Mouse (Mus musculus) left cerebral cortex, adult 2 months (tissue): ENCODE data around the gene Rnd1. TPM values are rescaled to one million over a fixed set of nuclear protein-coding genes. Genes with fewer than 3 reads are reported as not detected.

Experiments
- DNase-seq, 2 experiments: peaks; one replicate each; pipeline ENCODE4 v3.0.0; 2021 to 2022; ENCODE audit warnings: low spot score in 2 of 2, mixed read lengths in 1 of 2; ENCODE audit errors: extremely low spot score in 1 of 2
- H3K27ac ChIP-seq: fragments of 200-600 bp; 2 replicates; pipeline ENCODE4 v1.8.1; 2022
- H3K4me3 ChIP-seq: fragments of 200-600 bp; 2 replicates; pipeline ENCODE4 v1.8.1; 2022
- CTCF ChIP-seq: fragments of 200-600 bp; IDR thresholded peaks from 2 replicates; pipeline ENCODE4 v1.8.1; 2022; ENCODE audit warnings: antibody characterized with exemption, mild to moderate bottlenecking, moderate library complexity
- intact Hi-C: fragments of 180-260 bp; cut with DNase I; formaldehyde crosslinking; loops from one replicate; pipeline ENCODE4 v1.15.1; 2025
- total RNA-seq, 2 experiments: library from RNA; stranded (reverse); gene quantifications; 2 replicates each; pipeline ENCODE4 v1.2.3; 2021

Rnd1 gene
- total RNA-seq, 2 experiments from 2014 or later, result 27.4 to 27.7 TPM

GRCm38 (mm10) chr15:98676471-98676870 is 790 bp downstream of the Rnd1 start:
- intact Hi-C loops, result loop anchor here (2.0 kb wide), 1 partner anchor 22 kb away; no protein-coding TSS in a partner anchor
- peak overlapping the region; percentile 81 for H3K4me3 ChIP-seq
- no peak for TF ChIP-seq CTCF
- peak overlapping the region; percentile 60 for H3K27ac ChIP-seq
- DNase-seq, result no peak

GRCm38 (mm10) chr15:98675634-98676250 is 1.5 kb downstream of the Rnd1 start:
- no peak for TF ChIP-seq CTCF
- H3K4me3 ChIP-seq, result peak overlapping the region; percentile 81
- H3K27ac ChIP-seq, result peak overlapping the region; percentile 60
- no peak for DNase-seq
- intact Hi-C loops, result loop anchor here (2.0 kb wide), 1 partner anchor 23 kb away; no protein-coding TSS in a partner anchor

DNA sequence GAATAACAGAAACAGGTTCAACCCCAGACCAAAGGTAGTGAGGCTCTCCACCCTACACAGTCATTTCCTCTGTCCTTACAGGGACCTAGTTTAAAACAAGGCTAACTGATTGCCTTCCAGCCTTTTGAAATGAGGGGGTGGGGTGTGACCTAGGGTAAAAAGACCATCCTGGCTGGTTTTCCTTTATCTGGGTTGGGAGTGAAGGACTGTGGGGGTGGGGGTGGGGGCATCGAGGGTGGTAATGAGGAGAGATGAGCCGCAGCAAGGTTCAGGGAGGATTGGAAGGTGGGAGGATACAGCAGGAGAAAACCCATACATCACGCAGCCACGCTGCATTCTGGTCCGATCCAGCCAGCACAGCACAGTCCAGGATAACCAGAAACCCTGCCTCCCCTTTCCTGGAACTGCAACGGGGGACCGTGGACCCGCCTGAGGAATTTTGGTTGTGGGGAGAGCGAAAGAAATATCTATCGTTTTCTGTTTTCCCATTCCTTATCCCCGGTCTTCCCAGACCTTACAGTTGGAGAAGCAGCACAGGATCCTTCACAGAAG is 2.2 kb downstream of the Rnd1 start:
- peak overlapping the region; percentile 81 for H3K4me3 ChIP-seq
- intact Hi-C loops, result no loop called here
- no peak for DNase-seq
- TF ChIP-seq CTCF, result no peak
- peak overlapping the region; percentile 60 for H3K27ac ChIP-seq

DNA sequence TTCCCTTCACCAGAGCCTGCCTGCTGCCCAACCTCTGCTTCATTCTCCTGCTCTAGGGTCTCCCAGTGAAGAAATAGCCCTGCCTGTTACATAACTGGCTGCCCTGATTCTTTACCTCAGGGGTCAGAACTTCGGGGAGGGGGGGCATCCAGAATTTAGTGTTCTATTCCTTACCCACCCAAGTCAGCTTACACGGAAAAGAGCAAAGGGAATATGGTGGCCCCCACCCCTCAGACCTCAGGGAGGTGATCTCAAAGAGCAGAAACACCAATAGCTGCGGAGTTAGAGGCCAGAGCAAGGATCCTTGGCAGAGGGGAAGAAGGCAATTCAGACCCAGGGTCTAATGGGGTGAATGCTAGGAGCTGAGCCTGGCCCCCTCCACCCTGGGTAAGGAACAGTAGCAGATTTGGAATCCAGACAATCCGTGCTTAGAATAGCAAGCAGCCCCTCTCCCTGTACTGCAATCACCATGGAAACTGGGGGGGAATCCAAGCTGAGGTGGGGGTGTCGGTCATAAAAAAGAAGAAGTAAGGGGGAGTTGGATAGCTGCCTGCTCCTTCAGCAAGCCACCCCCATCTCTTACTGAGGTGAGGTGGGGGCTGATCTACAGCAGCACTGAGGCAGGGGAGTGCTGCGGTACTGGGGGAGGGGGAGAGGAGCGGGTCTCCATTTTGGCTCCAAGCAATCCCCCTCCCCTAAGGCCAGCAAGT is 2.8 kb downstream of the Rnd1 start:
- intact Hi-C loops, result no loop called here
- H3K27ac ChIP-seq, result peak overlapping the region; percentile 70
- no peak for TF ChIP-seq CTCF
- DNase-seq, result no peak
- peak overlapping the region; percentile 81 for H3K4me3 ChIP-seq

- intact Hi-C loops, result no loop called here
- DNase-seq, result no peak
- no peak overlapping the region for H3K4me3 ChIP-seq
- peak overlapping the region; percentile 70 for H3K27ac ChIP-seq
- TF ChIP-seq CTCF, result no peak
Observed at GRCm38 (mm10) chr15:98673732-98674131, 3.5 kb downstream of the Rnd1 start.

DNA sequence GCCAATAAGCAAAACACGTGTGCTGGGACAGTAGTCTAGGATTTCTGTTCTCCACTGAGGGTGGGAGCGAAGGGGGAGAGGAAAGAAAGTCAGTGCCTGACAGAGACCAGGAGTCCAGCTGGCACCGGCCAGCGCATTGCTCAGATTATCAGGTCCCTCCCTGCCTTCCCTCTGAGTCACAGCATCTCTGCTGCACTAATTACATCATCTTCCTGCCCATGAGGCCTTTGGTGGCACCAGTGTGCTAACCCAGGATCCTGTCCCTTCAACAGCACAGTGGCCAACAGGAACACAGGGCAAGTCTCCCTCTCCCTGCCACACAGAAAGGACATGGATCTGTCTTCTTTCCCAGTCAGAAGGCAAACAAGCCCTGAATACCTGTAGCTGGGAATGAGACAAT is 4.7 kb downstream of the Rnd1 start:
- intact Hi-C loops, result no loop called here
- Histone ChIP-seq H3K4me3 (no peak overlapping the region), H3K27ac (peak overlapping the region; percentile 36; the same call in 1 of the 2 replicates)
- no peak for TF ChIP-seq CTCF
- no peak for DNase-seq

- no peak for DNase-seq
- TF ChIP-seq CTCF, result peak; percentile 69
- Histone ChIP-seq H3K4me3 (no peak overlapping the region), H3K27ac (no peak overlapping the region)
- intact Hi-C loops, result loop anchor here (1.0 to 2.0 kb wide), 2 partner anchors 35 to 135 kb away; no protein-coding TSS in a partner anchor
Observed at GRCm38 (mm10) chr15:98664042-98664907, 13.0 kb downstream of the Rnd1 start.

- peak; percentile 95 for DNase-seq
- peak within 1 kb of the TSS; percentile 96 for H3K27ac ChIP-seq
- peak within 1 kb of the TSS; percentile 86 for H3K4me3 ChIP-seq
- TF ChIP-seq CTCF, result no peak
- intact Hi-C loops, result no loop called here
Observed at GRCm38 (mm10) chr15:98662567-98663545, 14.4 kb downstream of the Rnd1 start, which contains the start of gene Ddx23. Ddx23 (minus strand) TSS chr15:98662894.

DNA sequence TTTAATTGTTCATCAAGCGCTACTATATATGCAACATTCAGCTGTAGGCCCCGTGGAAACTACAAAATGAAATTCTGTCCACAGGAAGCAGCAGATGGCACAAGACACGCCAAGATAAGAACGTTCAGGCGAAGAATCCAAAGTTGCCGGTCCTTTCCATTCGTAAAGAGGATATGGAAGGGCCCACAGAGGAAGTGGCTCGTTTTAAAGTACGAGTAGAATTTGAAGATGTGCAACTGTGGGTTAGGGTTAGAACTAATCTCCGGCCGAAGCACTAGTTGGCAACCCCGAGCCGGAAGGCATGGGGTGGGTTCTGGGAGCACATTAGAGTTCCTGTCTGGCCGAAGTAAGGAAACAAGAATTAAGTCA is 15.1 kb downstream of the Rnd1 start:
- intact Hi-C loops, result no loop called here
- no peak for TF ChIP-seq CTCF
- H3K4me3 ChIP-seq, result peak overlapping the region; percentile 86
- H3K27ac ChIP-seq, result peak overlapping the region; percentile 96
- DNase-seq, result no peak

GRCm38 (mm10) chr15:98656982-98657751 is 20.1 kb downstream of the Rnd1 start:
- intact Hi-C loops, result no loop called here
- DNase-seq, result no peak
- H3K4me3 ChIP-seq, result no peak overlapping the region
- no peak; the same call in none of the 2 replicates for TF ChIP-seq CTCF
- no peak overlapping the region for H3K27ac ChIP-seq
